Mouse (Mus musculus) central nervous system, embryonic 14 days (tissue): ENCODE measurements around the gene Gm1527. TPM values are rescaled to one million over a fixed set of nuclear protein-coding genes. Genes with fewer than 3 reads are reported as not detected.

Source experiments
- polyA plus RNA-seq: library from polyadenylated mRNA; depleted of rRNA; stranded (reverse); fragments of >200 nt; gene quantifications from 2 replicates; pipeline ENCODE4 v1.2.3, GENCODE M21; 2012; rRNA removed

Gm1527 gene
- polyA plus RNA-seq = not detected in 2 replicates

DNA sequence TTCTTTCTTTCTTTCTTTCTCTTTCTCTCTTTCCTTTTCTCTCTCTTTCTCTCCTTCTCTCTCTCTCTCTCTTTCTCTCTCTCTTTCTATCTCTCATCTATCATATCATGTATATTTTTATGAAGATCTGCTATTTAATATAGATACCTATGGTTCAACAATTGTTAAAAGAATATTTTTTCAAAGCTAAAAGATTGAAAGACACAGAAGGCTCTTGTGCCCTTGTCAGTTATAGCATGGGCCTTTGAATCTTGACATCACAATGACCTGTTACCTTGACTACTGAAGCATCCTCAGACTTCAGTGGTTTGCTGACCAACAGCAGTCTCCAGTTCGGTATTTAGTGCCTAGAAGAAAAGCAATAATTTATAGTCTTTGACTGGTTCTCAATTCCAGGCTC is at the start of gene Gm1527:
TSS of gene Gm1527 (plus strand) at position 301 of the 400 bp plus-strand sequence.

Other genes starting within 250 kb of the Gm1527 start
- gene Slc2a2, start 194.7 kb upstream of the Gm1527 start, polyA plus RNA-seq = 0.04 and 0.08 TPM in 2 replicates
- 6.1 and 6.9 TPM in 2 replicates for gene Eif5a2, start 111.3 kb upstream of the Gm1527 start, polyA plus RNA-seq
- gene Rpl22l1, start 87.2 kb upstream of the Gm1527 start, polyA plus RNA-seq = 211 and 216 TPM in 2 replicates
- 4.1 and 5.3 TPM in 2 replicates for gene Egfem1, start 189.4 kb downstream of the Gm1527 start, polyA plus RNA-seq